In genomic region chr14:105502633-105502975, GRCm38 (mm10) we compare ENCODE assay signal across 10 mouse cellular contexts.
DNase-seq lines count a peak whose midpoint lies in the region; ATAC-seq and TF ChIP-seq lines count a peak whose summit lies in the region.
"Had no signal": no experiment of that assay in that cellular context is flagged by ENCODE, and none has a peak within 500 bp of the region (broad histone marks: within the 10 kb centered on the region; RNA-seq: fewer than 3 reads in every experiment).

No protein-coding gene starts in this region.

- peak overlapping the region; percentile 45 for H3K4me2 ChIP-seq in kidney, embryonic 16.5 days (replicated peaks; ENCODE audit: low read depth, low read length)
- 0 out of 2 replicates have a peak overlapping the region, but pooled peaks have one; percentile 37 for H3K4me2 ChIP-seq in embryonic facial prominence, embryonic 12.5 days (replicated peaks)
- peak overlapping the region; percentile 50 for H3K4me2 ChIP-seq in hindbrain, postnatal 0 days (ENCODE audit: low read depth, low read length)
- peak overlapping the region; percentile 44 for H3K4me2 ChIP-seq in neural tube, embryonic 13.5 days

- 22% methylated on average over 11 of the region's 11 CpGs for whole genome bisulfite sequencing in kidney, embryonic 16.5 days
- WGBS in embryonic facial prominence, embryonic 12.5 days, result 12% methylated on average over 11 of the region's 11 CpGs
- WGBS in hindbrain, postnatal 0 days, result 30% methylated on average over 11 of the region's 11 CpGs
- 11% methylated on average over 11 of the region's 11 CpGs for WGBS in neural tube, embryonic 13.5 days

- no peak overlapping the region for H3K9ac ChIP-seq in kidney, embryonic 16.5 days (replicated peaks; ENCODE audit: low read length)
- no peak overlapping the region for H3K9ac ChIP-seq in embryonic facial prominence, embryonic 12.5 days
- H3K9ac ChIP-seq in hindbrain, postnatal 0 days (replicated peaks; ENCODE audit: low read length), result no peak overlapping the region
- no peak overlapping the region for H3K9ac ChIP-seq in neural tube, embryonic 13.5 days

- no peak overlapping the region for H3K4me3 ChIP-seq in kidney, embryonic 16.5 days (ENCODE audit: low read length)
- no peak overlapping the region for H3K4me3 ChIP-seq in embryonic facial prominence, embryonic 12.5 days
- H3K4me3 ChIP-seq in hindbrain, postnatal 0 days (ENCODE audit: low read length), result 0 out of 2 replicates have a peak overlapping the region, but pooled peaks have one; percentile 10
- no peak overlapping the region for H3K4me3 ChIP-seq in neural tube, embryonic 13.5 days

- DNase-seq in kidney, postnatal 10 days, result no peak
- no peak for DNase-seq in hindbrain, postnatal 0 days (ENCODE audit: low spot score)
- no peak for DNase-seq in spleen, postnatal 14 days (ENCODE audit: low spot score in 2 of 2)
- no peak for DNase-seq in gastrocnemius, postnatal 25 days
- no peak for DNase-seq in kidney, postnatal 25 days
- DNase-seq: heart, postnatal 4 days; left cerebral cortex, postnatal 4 days had no signal

- peaks cover 36% of the 10 kb centered on the region for H3K4me1 ChIP-seq in kidney, embryonic 16.5 days (ENCODE audit: insufficient read depth, low read length)
- H3K4me1 ChIP-seq in embryonic facial prominence, embryonic 12.5 days, result peaks cover 24% of the 10 kb centered on the region
- peaks cover 28% of the 10 kb centered on the region for H3K4me1 ChIP-seq in hindbrain, postnatal 0 days (ENCODE audit: insufficient read depth, low read length)
- peaks cover 46% of the 10 kb centered on the region for H3K4me1 ChIP-seq in neural tube, embryonic 13.5 days (replicated peaks)

- H3K27me3 ChIP-seq in kidney, embryonic 16.5 days (ENCODE audit: insufficient read depth, low read length), result no peaks in the 10 kb centered on the region
- peaks cover 12% of the 10 kb centered on the region for H3K27me3 ChIP-seq in embryonic facial prominence, embryonic 12.5 days
- no peaks in the 10 kb centered on the region for H3K27me3 ChIP-seq in hindbrain, postnatal 0 days (ENCODE audit: insufficient read depth, low read length)
- H3K27me3 ChIP-seq in neural tube, embryonic 13.5 days, result peaks cover 11% of the 10 kb centered on the region

- no peaks in the 10 kb centered on the region for H3K36me3 ChIP-seq in kidney, embryonic 16.5 days (ENCODE audit: insufficient read depth, low read length)
- H3K36me3 ChIP-seq in embryonic facial prominence, embryonic 12.5 days, result no peaks in the 10 kb centered on the region
- H3K36me3 ChIP-seq in hindbrain, postnatal 0 days (ENCODE audit: insufficient read depth, low read length), result no peaks in the 10 kb centered on the region
- no peaks in the 10 kb centered on the region for H3K36me3 ChIP-seq in neural tube, embryonic 13.5 days

- 0 out of 2 replicates have a peak, but pooled peaks have one; percentile 40 for ATAC-seq in kidney, embryonic 16.5 days (ENCODE audit: low FRiP score, low TSS enrichment)
- ATAC-seq in embryonic facial prominence, embryonic 12.5 days (ENCODE audit: insufficient number of reproducible peaks, insufficient read depth, low FRiP score, low TSS enrichment), result no peak
- 0 out of 2 replicates have a peak, but pooled peaks have one; percentile 8 for ATAC-seq in hindbrain, postnatal 0 days
- ATAC-seq in neural tube, embryonic 13.5 days (ENCODE audit: low read depth), result peak; percentile 10; the same call in 1 of the 2 replicates

- no peaks in the 10 kb centered on the region for H3K9me3 ChIP-seq in kidney, embryonic 16.5 days (ENCODE audit: low read length)
- H3K9me3 ChIP-seq in embryonic facial prominence, embryonic 12.5 days, result no peaks in the 10 kb centered on the region
- no peaks in the 10 kb centered on the region for H3K9me3 ChIP-seq in hindbrain, postnatal 0 days (ENCODE audit: low read length)
- no peaks in the 10 kb centered on the region for H3K9me3 ChIP-seq in neural tube, embryonic 13.5 days

- no peak overlapping the region for H3K27ac ChIP-seq in kidney, embryonic 16.5 days (ENCODE audit: low read length)
- H3K27ac ChIP-seq in embryonic facial prominence, embryonic 12.5 days, result no peak overlapping the region
- H3K27ac ChIP-seq in hindbrain, postnatal 0 days, result peak overlapping the region; percentile 65; the same call in 1 of the 2 replicates
- H3K27ac ChIP-seq in neural tube, embryonic 13.5 days (replicated peaks), result no peak overlapping the region

- no peak for TF ChIP-seq CTCF in hindbrain, postnatal 0 days (IDR thresholded peaks at IDR 0.05; ENCODE audit: low read depth)
